Comparison of ENCODE assay signal across 24 mouse cellular contexts in genomic region chr3:140645785-140646388, GRCm38 (mm10).
DNase-seq lines count a peak whose midpoint lies in the region; ATAC-seq and TF ChIP-seq lines count a peak whose summit lies in the region.
"Had no signal": no experiment of that assay in that cellular context is flagged by ENCODE, and none has a peak within 500 bp of the region (broad histone marks: within the 10 kb centered on the region; RNA-seq: fewer than 3 reads in every experiment).

No protein-coding gene starts in this region.

- H3K4me3 ChIP-seq in forebrain, embryonic 13.5 days, result no peak overlapping the region
- H3K4me3 ChIP-seq in forebrain, postnatal 0 days (ENCODE audit: low read depth, low read length), result no peak overlapping the region
- H3K4me3 ChIP-seq in neural tube, embryonic 12.5 days, result no peak overlapping the region
- no peak overlapping the region for H3K4me3 ChIP-seq in neural tube, embryonic 15.5 days (replicated peaks)
- no peak overlapping the region for H3K4me3 ChIP-seq in midbrain, embryonic 12.5 days
- no peak overlapping the region for H3K4me3 ChIP-seq in layer of hippocampus, adult 2 months
- H3K4me3 ChIP-seq: kidney, embryonic 15.5 days; left cerebral cortex, adult 2 months; limb, embryonic 15.5 days; megakaryocyte, embryonic 14.5 days; myocyte had no signal

- 41% methylated on average over 9 of the region's 9 CpGs for WGBS in forebrain, embryonic 13.5 days
- 47% methylated on average over 9 of the region's 9 CpGs for WGBS in forebrain, postnatal 0 days
- 43% methylated on average over 9 of the region's 9 CpGs for WGBS in neural tube, embryonic 12.5 days
- 33% methylated on average over 9 of the region's 9 CpGs for WGBS in neural tube, embryonic 15.5 days
- WGBS in midbrain, embryonic 12.5 days, result 46% methylated on average over 9 of the region's 9 CpGs

- no peak overlapping the region for H3K27ac ChIP-seq in forebrain, embryonic 13.5 days
- H3K27ac ChIP-seq in forebrain, postnatal 0 days (ENCODE audit: low read depth, low read length), result no peak overlapping the region
- no peak overlapping the region for H3K27ac ChIP-seq in neural tube, embryonic 12.5 days
- H3K27ac ChIP-seq in neural tube, embryonic 15.5 days (replicated peaks), result no peak overlapping the region
- no peak overlapping the region for H3K27ac ChIP-seq in midbrain, embryonic 12.5 days (replicated peaks)
- no peak overlapping the region for H3K27ac ChIP-seq in layer of hippocampus, adult 2 months
- H3K27ac ChIP-seq: kidney, embryonic 15.5 days; left cerebral cortex, adult 2 months; limb, embryonic 15.5 days; liver, embryonic 14.5 days had no signal

- TF ChIP-seq CTCF in forebrain, postnatal 0 days (IDR thresholded peaks at IDR 0.05; ENCODE audit: low read depth), result no peak
- TF ChIP-seq CTCF in layer of hippocampus, adult 2 months (conservative IDR thresholded peaks at IDR 0.05), result no peak

- H3K4me1 ChIP-seq in forebrain, embryonic 13.5 days, result no peaks in the 10 kb centered on the region
- no peaks in the 10 kb centered on the region for H3K4me1 ChIP-seq in forebrain, postnatal 0 days (ENCODE audit: insufficient read depth)
- no peaks in the 10 kb centered on the region for H3K4me1 ChIP-seq in neural tube, embryonic 12.5 days
- H3K4me1 ChIP-seq in neural tube, embryonic 15.5 days, result no peaks in the 10 kb centered on the region
- H3K4me1 ChIP-seq in midbrain, embryonic 12.5 days, result no peaks in the 10 kb centered on the region
- H3K4me1 ChIP-seq: kidney, embryonic 15.5 days; limb, embryonic 15.5 days; megakaryocyte, embryonic 14.5 days had no signal

- no peak overlapping the region for H3K4me2 ChIP-seq in forebrain, embryonic 13.5 days
- no peak overlapping the region for H3K4me2 ChIP-seq in forebrain, postnatal 0 days (ENCODE audit: low read depth)
- H3K4me2 ChIP-seq in neural tube, embryonic 12.5 days (replicated peaks), result no peak overlapping the region
- no peak overlapping the region for H3K4me2 ChIP-seq in neural tube, embryonic 15.5 days
- H3K4me2 ChIP-seq in midbrain, embryonic 12.5 days (replicated peaks), result no peak overlapping the region
- H3K4me2 ChIP-seq: kidney, embryonic 15.5 days; limb, embryonic 15.5 days; lung, embryonic 14.5 days had no signal

- DNase-seq in forebrain, postnatal 0 days, result no peak
- no peak for DNase-seq in layer of hippocampus, adult 2 months (ENCODE audit: low spot score in 2 of 2)
- no peak for DNase-seq in right cerebral cortex, postnatal 14 days
- DNase-seq: adrenal gland, postnatal 25 days; cerebellum, adult 11 months; cerebellum, adult 9-11 months; gastrocnemius, postnatal 25 days; heart, adult 18-20 months; kidney, adult 11 months; kidney, postnatal 4 days; left cerebral cortex, postnatal 4 days; lung, embryonic 14.5 days; lung, postnatal 36 days; thymus, postnatal 25 days had no signal

- peak; percentile 24; the same call in 1 of the 2 replicates for ATAC-seq in forebrain, embryonic 13.5 days
- no peak for ATAC-seq in forebrain, postnatal 0 days
- ATAC-seq in neural tube, embryonic 12.5 days (ENCODE audit: low FRiP score, low read depth), result 0 out of 2 replicates have a peak, but pooled peaks have one; percentile 48
- no peak for ATAC-seq in neural tube, embryonic 15.5 days (ENCODE audit: low FRiP score)
- ATAC-seq in midbrain, embryonic 12.5 days (ENCODE audit: low FRiP score, low read depth), result peak; percentile 82

- no peak overlapping the region for H3K9ac ChIP-seq in forebrain, embryonic 13.5 days
- H3K9ac ChIP-seq in forebrain, postnatal 0 days, result no peak overlapping the region
- no peak overlapping the region for H3K9ac ChIP-seq in neural tube, embryonic 12.5 days
- no peak overlapping the region for H3K9ac ChIP-seq in neural tube, embryonic 15.5 days (replicated peaks)
- H3K9ac ChIP-seq in midbrain, embryonic 12.5 days (replicated peaks), result no peak overlapping the region
- H3K9ac ChIP-seq: kidney, embryonic 15.5 days; limb, embryonic 15.5 days; liver, embryonic 14.5 days; lung, embryonic 14.5 days had no signal

- no peaks in the 10 kb centered on the region for H3K9me3 ChIP-seq in forebrain, embryonic 13.5 days (replicated peaks)
- H3K9me3 ChIP-seq in forebrain, postnatal 0 days (ENCODE audit: low read length), result no peaks in the 10 kb centered on the region
- no peaks in the 10 kb centered on the region for H3K9me3 ChIP-seq in neural tube, embryonic 12.5 days
- H3K9me3 ChIP-seq in neural tube, embryonic 15.5 days (replicated peaks), result no peaks in the 10 kb centered on the region
- no peaks in the 10 kb centered on the region for H3K9me3 ChIP-seq in midbrain, embryonic 12.5 days
- H3K9me3 ChIP-seq: kidney, embryonic 15.5 days; limb, embryonic 15.5 days; megakaryocyte, embryonic 14.5 days had no signal

- H3K27me3 ChIP-seq in forebrain, embryonic 13.5 days, result no peaks in the 10 kb centered on the region
- no peaks in the 10 kb centered on the region for H3K27me3 ChIP-seq in forebrain, postnatal 0 days (ENCODE audit: insufficient read depth, low read length)
- no peaks in the 10 kb centered on the region for H3K27me3 ChIP-seq in neural tube, embryonic 12.5 days (replicated peaks)
- no peaks in the 10 kb centered on the region for H3K27me3 ChIP-seq in neural tube, embryonic 15.5 days (replicated peaks)
- no peaks in the 10 kb centered on the region for H3K27me3 ChIP-seq in midbrain, embryonic 12.5 days
- H3K27me3 ChIP-seq: kidney, embryonic 15.5 days; limb, embryonic 15.5 days; megakaryocyte, embryonic 14.5 days had no signal

- no peaks in the 10 kb centered on the region for H3K36me3 ChIP-seq in forebrain, embryonic 13.5 days (ENCODE audit: poor library complexity, severe bottlenecking)
- H3K36me3 ChIP-seq in forebrain, postnatal 0 days (ENCODE audit: insufficient read depth), result no peaks in the 10 kb centered on the region
- H3K36me3 ChIP-seq in neural tube, embryonic 12.5 days, result no peaks in the 10 kb centered on the region
- H3K36me3 ChIP-seq in neural tube, embryonic 15.5 days, result no peaks in the 10 kb centered on the region
- H3K36me3 ChIP-seq in midbrain, embryonic 12.5 days, result no peaks in the 10 kb centered on the region
- H3K36me3 ChIP-seq: kidney, embryonic 15.5 days; limb, embryonic 15.5 days had no signal

Comparison
In these comparisons a context has a peak if more than half of its experiments do, and no peak if none do; other contexts are left out.
1. ATAC-seq: peak in forebrain, embryonic 13.5 days (single experiment), neural tube, embryonic 12.5 days (single experiment) and midbrain, embryonic 12.5 days (single experiment); none in forebrain, postnatal 0 days (single experiment) and neural tube, embryonic 15.5 days (single experiment).